Mouse (Mus musculus) cerebellum, adult 2 months (tissue): Measurements from ENCODE around the gene Rtp4.

ENCODE experiments used
- CTCF ChIP-seq: fragments of 200-500 bp; IDR thresholded peaks from 2 replicates; pipeline ENCODE4 v1.5.1; 2011; ENCODE audit warnings: low read depth, mild to moderate bottlenecking, control low read depth, low read length, moderate library complexity, borderline replicate concordance; ENCODE audit not compliant: insufficient read depth
- POLR2A ChIP-seq: fragments of 200-500 bp; IDR thresholded peaks from 2 replicates; pipeline ENCODE4 v1.6.1; 2011; ENCODE audit warnings: low read length, control low read depth, borderline replicate concordance; ENCODE audit not compliant: insufficient read depth

DNA sequence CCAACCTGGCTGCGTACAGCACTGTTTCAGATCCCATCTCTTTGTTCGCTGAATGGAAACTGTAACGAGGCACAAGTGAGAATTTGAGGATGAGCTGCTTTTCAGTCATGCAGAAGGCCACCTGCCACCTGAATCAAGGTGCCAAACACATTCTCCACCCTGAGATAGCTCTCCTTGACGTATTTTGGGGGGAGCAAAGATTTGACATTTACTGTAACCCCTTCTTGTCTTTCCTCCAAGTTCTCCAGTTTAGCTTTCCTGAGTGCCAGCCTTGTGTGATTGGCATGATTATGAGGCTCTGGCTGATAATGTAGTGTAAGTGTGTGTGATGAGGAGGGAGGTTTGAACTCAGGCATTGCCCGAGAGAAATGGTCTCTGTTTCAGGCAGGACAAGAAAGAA is 2.0 kb downstream of the Rtp4 start:
- no peak for TF ChIP-seq CTCF
- TF ChIP-seq POLR2A = no peak
